Mouse (Mus musculus) mesoderm, embryonic 11.5 days (tissue): ENCODE measurements around the gene Hp.

Source experiments
- DNase-seq: peaks from one replicate; pipeline ENCODE4 v3.0.0-alpha.2; 2012; ENCODE audit warnings: low read depth, low spot score

The Hp gene

DNA sequence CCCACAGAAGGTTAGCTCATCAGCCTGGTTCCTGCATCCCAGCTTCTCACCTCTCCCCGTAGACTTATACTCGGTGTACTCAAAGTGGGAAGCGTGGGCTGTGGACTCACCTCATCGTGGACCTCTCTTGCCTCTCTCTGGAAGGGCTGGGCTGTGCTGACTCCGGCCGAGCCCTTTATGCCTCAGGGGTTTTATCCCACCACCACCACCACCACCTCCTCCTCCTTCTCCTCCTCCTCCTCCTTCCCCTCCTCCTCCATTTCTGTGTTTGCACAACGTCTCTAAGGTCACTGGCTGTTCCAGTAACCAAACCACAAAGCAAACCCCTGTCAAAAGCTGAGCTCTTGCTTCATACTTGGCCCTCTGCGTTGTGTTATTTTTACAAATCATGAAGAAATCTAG, at the start of gene Hp:
Hp (minus strand) TSS at position 273 of the 402 bp plus-strand sequence.
- DNase-seq, result no peak

DNA sequence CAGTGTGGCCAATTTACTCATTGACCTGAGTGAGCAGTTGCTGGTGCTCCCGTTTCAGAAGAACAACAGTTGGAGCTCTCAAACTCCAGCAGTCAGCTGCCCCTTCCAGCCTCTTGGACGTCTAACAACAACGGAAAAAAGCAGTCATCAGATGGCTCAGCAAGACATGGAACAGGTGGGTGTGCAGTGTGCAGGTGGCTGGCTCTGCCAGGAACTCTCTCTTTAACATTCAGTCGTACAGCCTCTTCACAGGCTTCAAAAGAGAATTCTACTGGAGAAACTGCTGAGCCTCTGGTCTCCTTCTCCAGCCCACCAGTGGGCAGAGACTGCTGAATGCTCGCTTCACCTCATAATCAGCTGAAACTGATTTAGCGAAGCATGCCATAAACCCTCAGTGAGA, 49.7 kb upstream of the Hp start:
- no peak for DNase-seq

DNA sequence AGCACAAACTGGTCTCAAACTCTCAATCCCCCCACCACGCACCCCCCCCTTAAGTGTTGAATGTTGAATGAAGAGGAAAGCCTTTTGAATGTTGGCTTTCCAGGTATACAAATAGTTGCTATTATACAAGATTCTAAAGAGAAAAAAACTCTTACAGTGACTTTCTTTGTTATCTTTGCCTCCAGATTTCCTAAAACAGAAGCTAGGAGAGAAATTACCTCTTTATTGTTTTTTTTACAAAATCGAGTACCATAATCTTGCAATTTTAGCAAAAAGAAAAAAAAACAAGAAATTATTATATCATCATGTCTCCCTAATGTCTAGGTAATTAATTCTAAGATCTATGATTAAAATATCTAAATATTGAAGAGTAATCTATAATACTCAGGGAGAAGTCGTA, 36.6 kb upstream of the Hp start:
- no peak for DNase-seq

DNA sequence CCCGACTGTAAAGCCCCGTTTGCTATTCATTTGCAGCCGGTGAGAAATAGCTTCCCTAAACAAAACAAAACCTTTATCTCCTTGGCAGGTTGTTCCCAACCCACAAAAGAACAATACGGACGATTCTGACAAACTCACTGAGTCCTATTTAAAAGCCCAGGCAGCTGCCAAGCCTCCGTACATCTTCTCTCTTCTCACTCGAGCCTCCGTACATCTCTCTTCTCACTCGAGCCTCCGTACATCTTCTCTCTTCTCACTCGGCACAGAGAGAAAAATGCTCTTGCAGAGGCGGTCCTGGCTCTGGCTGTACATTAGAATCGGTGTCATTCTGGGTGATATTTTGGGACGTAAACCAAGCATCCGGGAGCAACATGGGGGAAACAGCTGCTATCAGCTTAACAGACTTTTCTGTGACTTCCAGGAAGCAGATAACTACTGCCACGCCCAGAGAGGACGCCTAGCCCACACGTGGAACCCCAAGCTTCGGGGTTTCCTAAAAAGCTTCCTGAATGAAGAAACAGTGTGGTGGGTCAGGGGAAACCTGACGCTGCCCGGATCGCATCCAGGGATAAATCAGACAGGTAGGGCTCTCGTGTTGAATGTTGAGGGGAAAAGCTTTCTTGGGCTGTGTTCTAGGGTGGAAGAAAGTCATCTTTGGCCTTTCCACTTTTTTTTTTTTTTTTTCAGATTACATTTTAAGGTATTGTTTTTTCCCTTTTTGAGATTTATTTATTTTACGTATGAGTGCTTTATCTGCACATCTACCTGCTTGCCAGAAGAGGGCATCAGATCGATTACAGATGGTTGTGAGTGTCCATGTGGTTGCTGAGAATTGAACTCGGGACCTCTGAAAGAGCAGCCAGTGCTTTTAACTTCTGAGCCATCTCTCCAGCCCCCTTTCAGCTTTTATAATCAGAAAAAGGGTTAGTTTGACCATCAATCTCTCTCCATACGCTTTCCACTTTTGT, 35.6 kb upstream of the Hp start, which contains the start of gene Pkd1l3:
Pkd1l3 (plus strand) TSS at position 275 of the 968 bp plus-strand sequence.
- DNase-seq, result no peak

DNA sequence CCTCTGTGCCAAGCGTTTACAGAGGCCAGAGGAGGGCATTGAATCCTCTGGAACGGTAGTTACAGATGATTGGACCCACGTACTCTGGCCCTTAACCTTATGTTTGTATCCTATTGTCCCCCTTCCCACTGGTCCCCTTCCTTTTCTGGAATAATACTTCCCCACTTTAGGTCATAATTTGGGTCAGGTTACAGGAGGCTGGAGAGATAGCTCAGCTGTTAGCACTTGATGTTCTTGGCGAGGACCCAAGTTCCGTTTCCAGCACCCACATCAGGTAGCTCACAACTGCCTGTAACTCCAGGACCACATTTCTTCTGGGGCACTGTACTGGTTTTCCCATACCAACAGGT, 30.2 kb upstream of the Hp start:
- DNase-seq, result peak; percentile 9

DNA sequence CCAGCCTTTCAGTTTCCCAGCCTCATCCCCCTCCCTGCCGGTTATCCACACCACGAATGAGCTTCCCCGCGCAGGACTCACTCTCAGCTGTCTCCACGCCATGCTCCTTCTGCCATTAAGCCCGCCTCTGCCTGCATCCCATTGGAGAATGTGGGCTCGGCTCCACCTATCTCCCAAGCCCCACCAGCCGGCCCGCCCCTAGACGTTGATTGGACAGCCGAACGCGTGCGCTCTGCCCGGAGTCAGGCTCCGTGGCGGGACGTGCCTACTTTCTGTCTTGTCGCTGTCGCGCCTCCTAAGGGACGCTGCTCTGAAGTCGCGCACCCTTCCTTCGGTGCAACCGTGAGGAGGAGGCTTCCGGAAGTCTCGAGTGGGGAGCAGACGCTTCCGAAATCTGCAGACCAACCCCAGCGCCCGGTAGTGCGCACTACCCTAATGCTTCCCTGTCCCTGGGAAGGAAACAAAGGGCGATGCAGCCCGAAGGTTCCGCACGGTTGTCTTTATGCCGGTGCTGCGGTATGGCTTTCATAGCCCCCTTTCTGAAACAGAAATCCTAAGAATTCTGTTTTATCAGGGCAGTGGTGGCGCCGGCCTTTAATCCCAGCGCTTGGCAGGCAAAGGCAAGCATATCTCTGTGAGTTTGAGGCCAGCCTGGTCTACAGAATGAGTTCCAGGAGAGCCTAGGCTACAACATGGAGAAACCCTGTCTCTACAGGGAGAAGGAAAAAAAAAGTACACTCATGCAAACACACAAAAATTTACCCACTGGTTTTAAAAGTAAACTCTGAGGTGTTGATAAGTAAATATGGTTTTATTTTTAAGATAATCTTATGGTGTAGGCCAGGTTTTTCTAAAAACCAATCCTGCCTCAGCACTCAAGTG, 29.5 kb upstream of the Hp start, which contains the start of gene Dhodh:
Dhodh (minus strand) TSS at position 403 of the 882 bp plus-strand sequence.
- DNase-seq, result peak; percentile 96

DNA sequence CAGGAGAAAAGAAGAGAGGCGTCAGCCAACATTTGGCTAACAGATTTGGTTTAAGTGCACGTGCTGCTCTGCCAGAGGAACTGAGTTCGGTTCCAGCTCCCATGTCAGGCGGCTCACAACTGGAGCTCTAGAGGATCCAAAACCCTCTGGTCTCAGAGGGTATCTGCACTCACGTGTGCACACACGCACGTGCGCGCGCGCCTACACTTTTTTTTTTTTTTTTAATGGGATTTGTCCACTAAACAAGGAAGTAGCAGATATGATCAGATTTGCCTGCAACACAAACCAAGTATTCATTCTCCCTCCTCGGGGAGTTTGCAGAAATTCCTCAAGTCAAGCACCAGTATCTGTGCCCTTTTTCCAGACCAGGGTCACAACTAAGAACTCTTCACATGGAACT, 28.7 kb upstream of the Hp start:
- DNase-seq, result peak; percentile 21

DNA sequence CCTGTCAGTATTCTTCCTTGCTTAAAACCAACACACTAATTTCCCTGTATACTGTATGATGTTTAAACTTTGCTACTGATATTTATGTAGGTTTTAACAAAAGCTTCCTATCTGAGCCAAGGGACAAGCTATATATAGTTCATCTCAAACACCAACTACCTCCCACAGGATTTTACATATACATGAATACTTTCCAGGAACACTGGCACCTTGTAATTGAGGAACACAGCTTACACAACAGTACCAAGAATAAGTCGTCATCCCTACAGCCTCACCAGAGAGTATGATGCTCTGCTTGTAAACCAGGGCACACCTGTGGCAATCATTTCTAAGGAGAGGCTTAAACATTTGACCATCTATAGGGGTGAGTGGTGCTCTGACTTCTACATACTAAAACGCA, 27.8 kb upstream of the Hp start:
- no peak for DNase-seq

DNA sequence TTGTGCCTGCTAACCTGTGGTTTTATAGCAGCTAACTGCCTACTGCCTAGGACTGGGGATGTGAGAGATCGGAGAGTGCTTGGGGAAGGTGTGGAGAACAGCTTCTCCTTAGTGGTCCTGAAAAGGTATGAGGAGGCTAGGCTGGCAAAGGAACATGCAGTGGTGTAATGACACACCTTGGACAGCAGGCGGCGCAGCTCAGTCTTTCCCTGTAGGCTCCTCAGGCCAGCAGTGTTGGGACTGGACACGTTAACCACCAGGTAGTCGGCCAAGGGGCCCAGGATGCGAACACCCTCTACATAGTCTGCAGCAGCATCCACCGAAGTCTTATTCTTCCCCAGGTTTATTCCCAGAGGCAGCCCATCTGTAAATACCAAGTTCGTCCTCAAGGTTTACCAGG, 16.9 kb upstream of the Hp start:
- DNase-seq, result peak; percentile 63

DNA sequence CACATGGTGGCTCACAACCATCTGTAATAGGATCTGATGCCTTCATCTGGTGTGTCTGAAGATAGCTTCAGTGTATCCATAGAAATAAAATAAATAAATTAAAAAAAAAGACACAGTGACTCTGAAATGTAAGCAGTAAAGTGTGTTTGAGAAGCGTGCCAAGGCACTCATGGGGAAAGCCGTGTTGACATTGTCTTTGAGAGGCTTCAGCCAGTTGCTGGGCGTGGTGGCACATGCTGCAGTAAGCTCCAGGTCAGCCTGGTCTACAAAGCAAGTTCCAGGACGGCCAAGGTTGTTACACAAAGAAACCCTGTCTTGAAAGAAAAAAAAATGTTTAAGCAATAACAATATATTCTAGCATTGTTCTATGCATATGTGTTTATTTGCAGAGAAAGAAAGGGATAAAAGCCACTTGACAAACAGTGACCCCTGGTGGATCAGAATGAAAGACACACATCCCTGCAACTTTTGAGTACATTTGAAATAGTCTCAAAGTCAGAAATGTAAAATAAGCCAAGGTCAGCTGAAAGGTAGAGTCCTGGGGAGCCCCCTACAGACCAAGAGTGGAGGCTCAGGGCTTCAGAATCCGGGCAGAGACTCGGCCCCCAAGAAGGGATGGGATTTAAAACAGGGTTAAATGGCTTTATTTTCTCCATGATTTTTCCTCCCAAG, 14.3 kb upstream of the Hp start:
- DNase-seq, result peak; percentile 11

DNA sequence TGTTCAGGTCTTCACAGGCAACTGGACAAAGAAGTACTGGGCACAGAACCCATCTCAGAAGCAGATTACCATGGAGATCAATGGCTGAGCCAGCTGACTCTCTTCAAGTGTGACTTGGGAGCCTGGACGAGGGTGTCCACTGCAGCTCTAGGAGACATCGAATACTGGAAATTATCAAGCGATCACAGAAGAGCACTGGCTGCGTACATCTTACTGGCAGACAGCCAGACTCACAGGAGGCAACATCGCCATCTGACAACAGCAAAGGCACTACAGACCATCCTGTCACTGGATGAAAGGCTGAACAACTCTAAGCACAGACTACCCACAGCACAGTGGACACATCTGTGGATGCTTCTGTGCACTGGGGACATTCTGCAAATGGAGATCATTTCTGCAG, 13.2 kb upstream of the Hp start:
- DNase-seq, result no peak

DNA sequence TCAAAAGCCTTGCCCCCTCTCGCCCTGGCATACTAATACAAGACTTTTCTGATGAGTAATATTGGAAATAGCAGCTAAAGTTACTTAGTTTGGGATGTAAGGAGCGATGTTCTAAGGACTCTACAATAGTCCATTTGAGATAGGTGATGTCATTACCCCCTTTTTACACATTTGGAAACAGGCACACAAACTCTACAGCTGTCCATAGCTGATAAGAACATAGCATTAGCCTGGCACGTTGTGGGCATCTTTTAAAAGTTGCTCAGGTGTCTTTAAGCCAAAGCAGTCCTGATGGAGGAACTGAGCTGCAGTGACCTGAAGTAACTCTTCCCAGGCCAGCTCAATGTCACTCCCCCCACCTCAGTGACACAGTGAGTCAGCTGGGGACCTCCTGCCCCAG, 12.4 kb upstream of the Hp start:
- no peak for DNase-seq

DNA sequence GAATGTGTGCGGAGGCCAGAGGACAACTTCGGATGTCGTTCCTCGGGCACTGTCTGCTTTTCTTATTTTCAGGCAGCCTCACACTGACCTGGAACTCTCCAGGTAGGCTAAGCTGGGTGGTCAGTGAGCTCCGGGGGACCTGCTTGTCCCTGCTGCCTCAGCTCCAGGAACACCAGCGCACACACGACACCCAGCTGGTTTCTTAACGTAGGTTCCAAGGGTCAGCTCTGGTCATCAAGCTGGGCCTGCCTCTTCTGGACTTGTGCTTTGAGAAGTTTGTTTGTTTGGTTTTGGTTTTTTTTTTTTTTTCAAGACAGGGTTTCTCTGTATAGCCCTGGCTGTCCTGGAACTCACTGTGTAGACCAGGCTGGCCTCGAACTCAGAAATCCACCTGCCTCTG, 11.9 kb upstream of the Hp start:
- no peak for DNase-seq

DNA sequence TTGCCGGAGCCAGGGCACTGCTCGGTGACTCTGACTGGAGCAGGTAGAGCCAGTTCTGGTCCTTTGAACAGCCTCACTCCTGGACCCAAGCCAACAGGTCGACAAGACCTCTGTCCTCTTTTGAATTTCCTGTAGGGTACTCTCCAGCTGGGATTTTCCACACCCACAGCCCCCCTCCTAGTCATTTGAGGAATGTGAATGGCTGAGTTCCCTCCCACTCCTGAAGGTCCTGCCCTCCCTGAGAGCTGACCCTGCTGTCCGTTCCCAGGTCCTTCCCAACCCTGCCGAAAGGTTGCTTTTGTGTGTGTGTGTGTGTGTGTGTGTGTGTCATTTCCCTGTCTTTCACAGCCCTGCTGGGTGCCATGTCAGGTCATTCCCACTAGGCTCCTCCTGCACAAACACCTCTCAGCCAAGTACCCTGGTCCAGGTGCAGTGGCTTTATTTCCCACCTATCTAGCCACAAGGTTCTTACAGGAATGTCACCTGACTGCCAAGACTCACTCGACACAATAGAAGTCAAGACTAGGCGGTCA, 8.1 kb upstream of the Hp start:
- DNase-seq, result peak; percentile 8

DNA sequence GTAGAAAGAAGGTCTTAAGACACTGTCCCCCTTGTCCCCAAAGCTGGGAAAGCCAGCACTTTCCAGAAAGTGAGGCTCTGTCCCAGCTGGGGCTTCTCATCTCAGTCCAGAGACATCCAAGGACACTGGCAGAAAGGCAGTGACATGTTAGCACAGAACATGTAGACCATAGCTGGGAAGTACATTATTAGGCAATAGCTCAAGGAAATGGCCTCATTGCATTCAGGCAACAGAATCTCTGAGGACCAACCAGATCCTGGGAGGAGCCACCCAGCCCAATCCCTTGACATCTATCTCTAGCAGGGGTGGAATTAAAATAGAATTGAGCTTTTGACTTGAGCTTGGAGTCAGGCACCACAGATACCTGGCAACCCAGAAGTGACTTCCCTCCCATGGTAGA, 6.7 kb upstream of the Hp start:
- DNase-seq, result no peak

DNA sequence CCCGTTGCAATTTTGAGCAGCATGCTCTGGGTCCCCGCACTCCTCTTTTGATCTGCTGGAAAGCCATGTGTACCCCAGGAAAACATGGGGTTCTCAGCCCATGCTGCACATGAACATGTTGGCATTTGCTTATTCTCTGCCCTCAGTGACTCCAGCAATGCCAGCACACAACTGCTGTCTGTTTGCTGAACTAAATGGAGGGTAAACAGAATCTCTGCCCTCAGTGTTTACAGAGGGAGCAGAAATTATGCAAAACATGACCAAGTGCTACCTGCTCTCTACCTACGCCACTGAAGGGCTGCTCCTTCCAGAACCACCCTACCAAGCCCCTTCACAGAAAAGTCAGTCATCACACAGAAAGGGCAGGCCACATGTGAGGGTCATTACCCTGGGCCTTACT, 5.9 kb upstream of the Hp start:
- DNase-seq, result no peak

DNA sequence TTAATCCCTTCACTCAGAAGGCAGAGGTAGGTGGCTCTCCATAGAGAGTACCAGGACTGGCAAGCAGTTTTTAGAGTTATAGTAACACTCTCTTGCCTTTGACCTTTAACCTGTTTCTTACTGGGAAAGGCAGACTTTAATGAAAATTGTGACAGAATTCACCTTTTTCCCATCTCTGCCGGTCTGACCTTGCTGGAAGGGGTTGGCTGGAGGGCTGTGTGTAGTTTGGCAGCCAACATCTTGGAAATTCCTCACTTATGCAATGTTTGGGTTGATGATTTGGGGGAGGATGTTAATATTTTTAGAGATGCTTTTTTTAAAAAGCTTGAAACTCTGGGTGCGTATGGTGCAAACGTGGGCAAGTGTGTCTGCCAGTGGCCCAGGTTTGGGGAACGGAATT, 5.3 kb upstream of the Hp start:
- DNase-seq, result no peak

DNA sequence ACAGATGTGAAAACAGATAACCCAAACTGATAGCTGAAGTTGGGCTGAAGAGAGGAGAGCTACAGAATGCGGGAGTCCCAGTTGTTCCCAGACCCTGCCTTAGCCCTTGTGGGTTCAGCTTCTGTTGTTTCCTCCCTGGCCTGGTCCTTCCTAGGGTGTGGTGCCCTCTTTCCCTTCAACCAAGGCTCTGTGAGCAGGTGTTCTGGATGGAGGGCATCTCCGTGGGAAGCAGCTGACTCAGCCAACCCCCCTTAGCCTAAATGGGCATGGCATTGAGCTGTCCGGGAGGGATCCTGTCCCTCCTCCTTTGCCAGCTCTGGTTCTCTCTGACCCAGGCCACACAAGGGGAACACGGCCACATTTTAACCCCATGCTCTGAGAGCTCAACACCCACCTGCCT, 2.7 kb downstream of the Hp start:
- DNase-seq, result no peak

DNA sequence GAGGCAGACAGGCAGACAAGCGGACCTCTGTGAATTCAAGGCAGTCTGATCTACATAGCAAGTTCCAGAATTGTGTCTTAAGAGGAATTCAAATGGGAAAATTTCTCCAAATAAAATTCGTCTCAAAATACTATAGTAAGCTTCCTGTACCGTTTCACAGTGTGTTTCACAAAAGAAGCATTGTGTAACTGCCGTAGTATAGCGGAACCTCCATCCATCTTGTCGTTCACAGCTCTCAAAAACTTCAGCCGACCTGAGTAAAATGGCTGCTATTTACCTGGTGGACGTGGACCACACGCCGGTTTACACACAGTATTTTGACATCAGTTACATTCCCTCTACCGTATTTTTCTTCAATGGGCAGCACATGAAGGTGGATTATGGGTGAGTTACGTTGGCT, 7.8 kb downstream of the Hp start:
- DNase-seq, result no peak

DNA sequence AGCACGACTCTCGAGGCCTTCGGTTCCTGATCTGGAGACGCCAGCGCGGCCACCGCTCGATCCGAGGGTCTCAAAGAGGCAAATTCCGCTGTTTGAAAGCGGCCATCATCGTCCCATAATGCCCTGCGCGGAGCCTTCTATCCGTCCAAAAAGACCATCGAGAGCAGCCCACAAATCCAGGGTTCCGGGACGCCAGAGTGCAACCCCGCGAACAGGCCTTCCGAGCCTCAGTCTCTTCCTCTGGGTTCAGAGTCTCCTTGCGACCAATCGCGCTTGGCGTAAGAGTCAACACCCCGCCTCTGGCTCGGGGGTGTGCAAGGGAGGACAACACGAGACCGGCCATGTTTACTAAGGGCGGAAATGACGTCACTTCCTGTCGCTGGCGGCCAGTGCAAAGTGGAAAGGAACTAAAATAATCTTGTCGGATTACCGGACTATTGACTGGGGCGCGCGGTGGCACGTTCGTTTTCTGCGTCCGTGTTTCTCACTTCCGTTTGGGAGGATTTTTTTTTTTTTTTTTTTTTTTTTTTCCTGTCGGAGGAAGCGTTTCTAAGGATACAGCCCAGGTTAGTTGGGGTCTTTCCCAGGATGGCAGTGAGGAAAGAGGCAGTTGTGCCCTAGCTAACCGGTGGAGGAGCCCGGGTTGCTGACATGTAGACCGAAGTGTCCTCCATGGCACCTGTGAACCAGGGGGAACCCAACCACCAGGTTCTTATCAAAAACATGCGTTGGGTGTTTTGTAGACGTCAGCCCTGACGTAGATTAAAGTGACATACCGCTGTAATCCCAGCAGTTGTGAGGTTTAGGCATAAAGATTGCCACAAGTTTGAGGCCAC, 13.3 kb downstream of the Hp start, which contains the start of the genes Dhx38 and Txnl4b:
Dhx38 (minus strand) TSS at position 364 of the 836 bp plus-strand sequence.
Txnl4b (plus strand) TSS at position 395 of the 836 bp plus-strand sequence.
- DNase-seq, result peak; percentile 99

DNA sequence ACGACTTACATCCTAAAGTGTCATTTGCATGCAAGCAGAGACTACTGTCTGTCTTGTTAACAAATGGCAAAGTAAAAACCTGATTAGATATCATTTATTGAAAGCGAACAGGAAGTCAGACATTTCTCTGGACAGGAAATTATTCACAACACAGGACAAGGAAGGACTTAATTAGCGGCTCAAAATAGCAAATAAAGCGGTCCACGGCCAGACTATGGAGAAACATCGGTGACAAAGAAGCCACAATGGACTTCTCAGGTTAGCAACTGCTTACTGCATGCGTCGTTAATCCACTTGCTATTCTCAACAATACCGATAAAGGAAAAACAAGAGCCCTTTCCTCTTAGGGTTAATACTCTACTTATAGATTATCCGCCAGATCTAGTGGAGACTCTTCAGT, 14.2 kb downstream of the Hp start:
- no peak for DNase-seq
